Mouse (Mus musculus) olfactory bulb, adult 2 months (tissue): Measurements from ENCODE around the gene Tmem82.

Experiments
- CTCF ChIP-seq: fragments of 200-500 bp; IDR thresholded peaks from 2 replicates; pipeline ENCODE4 v1.5.1; 2012; ENCODE audit warnings: low read depth, mild to moderate bottlenecking, low read length, moderate library complexity; ENCODE audit not compliant: insufficient read depth
- POLR2A ChIP-seq: fragments of 200-500 bp; IDR thresholded peaks from 2 replicates; pipeline ENCODE4 v1.6.1; 2012; ENCODE audit warnings: mild to moderate bottlenecking, low read depth, low read length, moderate library complexity; ENCODE audit not compliant: insufficient read depth

GRCm38 (mm10) chr4:141581051-141581450 lies 37.4 kb downstream of the Tmem82 start:
- TF ChIP-seq POLR2A (no peak), CTCF (no peak)
